Mouse (Mus musculus) neural tube, embryonic 11.5 days (tissue): ENCODE results near the gene Gm21693. TPM values are rescaled to one million over a fixed set of nuclear protein-coding genes. Genes with fewer than 3 reads are reported as not detected.
"Not testable (repeated sequence)": the region's sequence is repeated elsewhere in the genome, so short reads cannot be mapped to it uniquely, and the experiment has no call there.

Experiments
- ATAC-seq: fragments of 200-750 bp; cut with Nextera tagmentation; 2 replicates; pipeline ENCODE4 v1.8.0; 2017; ENCODE audit warnings: moderate number of reproducible peaks, mild to moderate bottlenecking, moderate TSS enrichment, moderate library complexity; ENCODE audit not compliant: insufficient read depth, low FRiP score, low TSS enrichment
- DNase-seq: peaks from one replicate; pipeline ENCODE4 v3.0.0-alpha.2; 2015; ENCODE audit warnings: low spot score
- H3K27ac ChIP-seq: fragments of 300-500 bp; sonication (generic); 2 replicates; pipeline ENCODE4 v1.5.1; 2014; ENCODE audit warnings: low read depth, mild to moderate bottlenecking, low read length
- H3K27me3 ChIP-seq: fragments of 300-500 bp; sonication (generic); 2 replicates; pipeline ENCODE4 v1.6.1; 2014; ENCODE audit warnings: mild to moderate bottlenecking, low read length, mixed read lengths; ENCODE audit not compliant: control insufficient read depth, insufficient read depth
- H3K36me3 ChIP-seq: fragments of 300-500 bp; sonication (generic); 2 replicates; pipeline ENCODE4 v1.6.1; 2014; ENCODE audit warnings: mild to moderate bottlenecking, low read length, moderate library complexity, mixed read lengths; ENCODE audit not compliant: control insufficient read depth, insufficient read depth
- H3K4me1 ChIP-seq: fragments of 300-500 bp; sonication (generic); 2 replicates; pipeline ENCODE4 v1.6.1; 2014; ENCODE audit warnings: low read length, mixed read lengths; ENCODE audit not compliant: control insufficient read depth, insufficient read depth
- H3K4me2 ChIP-seq: fragments of 300-500 bp; sonication (generic); 2 replicates; pipeline ENCODE4 v1.6.1; 2014; ENCODE audit warnings: low read depth, mild to moderate bottlenecking, moderate library complexity
- H3K4me3 ChIP-seq: fragments of 300-500 bp; sonication (generic); 2 replicates; pipeline ENCODE4 v1.5.1; 2014; ENCODE audit warnings: low read depth, low read length
- H3K9ac ChIP-seq: fragments of 300-500 bp; sonication (generic); 2 replicates; pipeline ENCODE4 v1.6.1; 2014; ENCODE audit warnings: mild to moderate bottlenecking, low read length
- H3K9me3 ChIP-seq: fragments of 300-500 bp; sonication (generic); 2 replicates; pipeline ENCODE4 v1.6.1; 2016; ENCODE audit warnings: low read length; ENCODE audit not compliant: control insufficient read depth
- WGBS: fragments of 180-500 bp; shearing (Covaris S2); extraction: QIAGEN DNeasy Blood & Tissue Kit; methylation state at CpG from one replicate; pipeline ENCODE4 v1.1.7; 2014; 5-methylcytosine and 5-hydroxymethylcytosine counted together
- polyA plus RNA-seq: library from polyadenylated mRNA; unstranded; fragments of >200 nt; fragmentation: Nextera tagmentation; extraction: Ambion mirVana; gene quantifications from 2 replicates; pipeline ENCODE4 v1.2.1, GENCODE M21; 2014

Gene Gm21693
- not detected in 2 replicates for polyA plus RNA-seq

DNA sequence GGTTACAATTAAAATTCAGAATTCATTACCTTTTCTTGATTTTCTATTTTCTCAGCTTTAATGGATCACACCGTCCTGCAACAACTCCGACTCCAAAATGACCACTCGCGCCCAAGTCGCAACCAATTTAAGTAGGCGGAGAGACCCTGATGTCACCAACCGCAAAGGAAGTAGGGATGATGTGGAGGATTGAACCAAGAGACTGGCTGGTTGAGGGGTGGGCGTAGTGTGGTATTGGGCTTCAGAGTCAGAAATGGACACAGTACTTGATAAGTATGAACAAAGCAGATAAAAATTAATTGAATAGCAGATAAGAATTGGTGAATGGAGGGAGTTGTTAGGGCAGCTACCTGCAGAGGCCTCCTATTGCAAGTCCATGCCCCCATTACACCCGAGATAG is at the start of gene Gm21693:
Gene Gm21693 (minus strand): TSS at position 101 of the 400 bp plus-strand sequence.
- H3K4me2 ChIP-seq, H3K4me3 ChIP-seq, H3K27ac ChIP-seq, ATAC-seq, H3K4me1 ChIP-seq, DNase-seq, H3K9ac ChIP-seq, H3K27me3 ChIP-seq, H3K36me3 ChIP-seq, H3K9me3 ChIP-seq: not testable (repeated sequence)
- WGBS, result no CpG with 5 or more reads among the region's 9 CpGs

- not testable (repeated sequence) for H3K27me3 ChIP-seq, H3K4me1 ChIP-seq, H3K4me2 ChIP-seq, DNase-seq, H3K9ac ChIP-seq, H3K27ac ChIP-seq, H3K9me3 ChIP-seq, H3K4me3 ChIP-seq, H3K36me3 ChIP-seq, ATAC-seq
- 100% methylated on average over 1 of the region's 11 CpGs for WGBS
Measured at GRCm38 (mm10) chrY:3340661-3341060, 4.5 kb downstream of the Gm21693 start.

DNA sequence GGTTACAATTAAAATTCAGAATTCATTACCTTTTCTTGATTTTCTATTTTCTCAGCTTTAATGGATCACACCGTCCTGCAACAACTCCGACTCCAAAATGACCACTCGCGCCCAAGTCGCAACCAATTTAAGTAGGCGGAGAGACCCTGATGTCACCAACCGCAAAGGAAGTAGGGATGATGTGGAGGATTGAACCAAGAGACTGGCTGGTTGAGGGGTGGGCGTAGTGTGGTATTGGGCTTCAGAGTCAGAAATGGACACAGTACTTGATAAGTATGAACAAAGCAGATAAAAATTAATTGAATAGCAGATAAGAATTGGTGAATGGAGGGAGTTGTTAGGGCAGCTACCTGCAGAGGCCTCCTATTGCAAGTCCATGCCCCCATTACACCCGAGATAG is 38.8 kb downstream of the Gm21693 start, which contains the start of gene Gm21677:
Gene Gm21677 (minus strand): TSS at position 101 of the 400 bp plus-strand sequence.
- not testable (repeated sequence) for H3K4me2 ChIP-seq, H3K9me3 ChIP-seq, ATAC-seq, H3K4me3 ChIP-seq, H3K27ac ChIP-seq, H3K9ac ChIP-seq, H3K27me3 ChIP-seq, DNase-seq, H3K36me3 ChIP-seq, H3K4me1 ChIP-seq
- no CpG with 5 or more reads among the region's 9 CpGs for WGBS

Other genes starting within 250 kb of the Gm21693 start
- not detected in 2 replicates for gene Gm21677, start 38.9 kb downstream of the Gm21693 start, polyA plus RNA-seq
- gene Gm21704, start 64.8 kb upstream of the Gm21693 start, polyA plus RNA-seq, result not detected in 2 replicates
- gene Gm21708, start 64.8 kb upstream of the Gm21693 start, polyA plus RNA-seq, result not detected in 2 replicates